Mouse (Mus musculus): ENCODE data around the gene Pde6g. TPM values are rescaled to one million over a fixed set of nuclear protein-coding genes. Genes with fewer than 3 reads are reported as not detected.
"Not testable (repeated sequence)": the region's sequence is repeated elsewhere in the genome, so short reads cannot be mapped to it uniquely, and the experiment has no call there.

Pde6g gene
- polyA plus RNA-seq, 2 experiments: 0.31 TPM; not detected in 1

DNA sequence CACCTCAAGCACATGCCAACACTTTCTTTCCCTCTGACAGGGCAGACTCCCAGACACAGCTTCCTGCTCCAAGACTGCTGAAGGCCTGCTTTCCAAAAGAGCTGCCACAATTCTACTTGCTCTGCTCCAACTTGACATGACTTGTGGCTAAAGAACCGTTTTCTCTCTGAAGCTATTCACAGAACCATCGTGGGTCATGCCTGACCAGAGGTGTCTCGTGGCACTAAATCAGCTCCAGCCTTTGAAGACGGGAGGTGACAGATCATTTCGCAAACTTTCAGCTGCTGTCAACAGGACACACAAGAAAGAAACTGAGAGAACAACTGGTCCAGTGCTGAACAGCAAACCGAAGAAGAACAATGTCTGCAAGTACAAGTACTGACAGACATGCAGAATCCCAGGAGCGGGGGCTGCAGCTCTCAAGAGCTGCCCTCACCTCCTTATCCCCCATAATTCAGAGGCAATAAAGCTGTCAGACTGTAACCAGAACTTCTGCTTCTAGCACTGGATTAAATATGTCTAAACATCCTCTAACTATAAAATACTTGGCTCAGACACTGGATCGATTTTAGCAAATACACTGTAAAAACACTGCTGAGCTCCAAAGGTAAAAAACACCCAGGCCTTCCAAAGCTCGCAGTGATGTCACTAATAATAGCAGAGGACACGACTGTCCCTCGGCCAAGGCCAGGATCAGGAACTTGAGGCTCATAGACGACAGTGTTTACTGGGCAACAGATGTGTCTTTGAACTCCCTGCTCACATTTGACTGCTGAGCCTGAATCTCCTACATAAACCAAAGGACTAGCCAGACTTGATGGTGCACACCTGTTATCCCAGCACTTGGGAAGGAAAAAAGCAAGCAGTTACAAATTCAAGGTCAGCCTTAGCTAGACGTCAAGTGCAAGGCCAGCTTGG lies 30.4 kb downstream of the Pde6g start:
- H3K4me1 ChIP-seq (ENCODE audit: control insufficient read depth, insufficient read depth, low read length): peaks cover 11% of the 10 kb centered on the region; the same call in 1 of the 2 replicates
- H3K4me2 ChIP-seq (replicated peaks; ENCODE audit: low read depth, low read length, severe bottlenecking): no peak overlapping the region
- H3K27ac ChIP-seq (replicated peaks; ENCODE audit: low read depth, low read length): 0 out of 2 replicates have a peak overlapping the region, but pooled peaks have one; percentile 33
- TF ChIP-seq POLR2A (IDR thresholded peaks at IDR 0.05; ENCODE audit: borderline replicate concordance, extremely low read depth, insufficient read depth, insufficient read length): no peak
- peaks cover 81% of the 10 kb centered on the region for H3K36me3 ChIP-seq (ENCODE audit: control insufficient read depth, insufficient read depth, low read length)
- 50% methylated on average over 13 of the region's 13 CpGs for WGBS
- no peak for ATAC-seq (ENCODE audit: low FRiP score, low read depth)
- no peak overlapping the region for H3K4me3 ChIP-seq (replicated peaks; ENCODE audit: low read length)
- no peaks in the 10 kb centered on the region for H3K9me3 ChIP-seq (ENCODE audit: control insufficient read depth, low read length)
- DNase-seq (ENCODE audit: low spot score): no peak
- H3K27me3 ChIP-seq (ENCODE audit: control insufficient read depth, insufficient read depth, low read length): no peaks in the 10 kb centered on the region
- no peak overlapping the region for H3K9ac ChIP-seq (ENCODE audit: low read depth, low read length, severe bottlenecking)

- DNase-seq (ENCODE audit: low spot score) (no peak), ATAC-seq (ENCODE audit: low FRiP score, low read depth) (no peak)
- Histone ChIP-seq H3K27me3 (ENCODE audit: control insufficient read depth, insufficient read depth, low read length) (no peaks in the 10 kb centered on the region), H3K4me1 (ENCODE audit: control insufficient read depth, insufficient read depth, low read length) (peaks cover 8% of the 10 kb centered on the region; the same call in 1 of the 2 replicates), H3K4me2 (replicated peaks; ENCODE audit: low read depth, low read length, severe bottlenecking) (no peak overlapping the region), H3K9me3 (ENCODE audit: control insufficient read depth, low read length) (no peaks in the 10 kb centered on the region), H3K9ac (ENCODE audit: low read depth, low read length, severe bottlenecking) (no peak overlapping the region), H3K27ac (replicated peaks; ENCODE audit: low read depth, low read length) (no peak overlapping the region), H3K36me3 (ENCODE audit: control insufficient read depth, insufficient read depth, low read length) (peaks cover 85% of the 10 kb centered on the region), H3K4me3 (replicated peaks; ENCODE audit: low read length) (no peak overlapping the region)
- no peak for TF ChIP-seq POLR2A (IDR thresholded peaks at IDR 0.05; ENCODE audit: borderline replicate concordance, extremely low read depth, insufficient read depth, insufficient read length)
- 94% methylated on average over 1 of the region's 1 CpGs for WGBS
These were observed 34.7 kb downstream of the Pde6g start for GRCm38 (mm10) chr11:120418592-120418991.

GRCm38 (mm10) chr11:120417852-120418251 lies 35.4 kb downstream of the Pde6g start:
- TF ChIP-seq POLR2A (IDR thresholded peaks at IDR 0.05; ENCODE audit: borderline replicate concordance, extremely low read depth, insufficient read depth, insufficient read length): no peak
- peaks cover 91% of the 10 kb centered on the region for H3K36me3 ChIP-seq (ENCODE audit: control insufficient read depth, insufficient read depth, low read length)
- no peak overlapping the region for H3K4me3 ChIP-seq (replicated peaks; ENCODE audit: low read length)
- WGBS: 93% methylated on average over 7 of the region's 7 CpGs
- ATAC-seq (ENCODE audit: low FRiP score, low read depth): no peak
- H3K9ac ChIP-seq (ENCODE audit: low read depth, low read length, severe bottlenecking): no peak overlapping the region
- H3K4me2 ChIP-seq (replicated peaks; ENCODE audit: low read depth, low read length, severe bottlenecking): no peak overlapping the region
- peaks cover 2% of the 10 kb centered on the region; the same call in 1 of the 2 replicates for H3K4me1 ChIP-seq (ENCODE audit: control insufficient read depth, insufficient read depth, low read length)
- H3K27me3 ChIP-seq (ENCODE audit: control insufficient read depth, insufficient read depth, low read length): no peaks in the 10 kb centered on the region
- no peak overlapping the region for H3K27ac ChIP-seq (replicated peaks; ENCODE audit: low read depth, low read length)
- DNase-seq (ENCODE audit: low spot score): no peak
- H3K9me3 ChIP-seq (ENCODE audit: control insufficient read depth, low read length): no peaks in the 10 kb centered on the region

- not testable (repeated sequence) for H3K4me3 ChIP-seq (replicated peaks; ENCODE audit: low read length); DNase-seq (ENCODE audit: low spot score); H3K4me1 ChIP-seq (ENCODE audit: control insufficient read depth, insufficient read depth, low read length); H3K9me3 ChIP-seq (ENCODE audit: control insufficient read depth, low read length); H3K27me3 ChIP-seq (ENCODE audit: control insufficient read depth, insufficient read depth, low read length); H3K9ac ChIP-seq (ENCODE audit: low read depth, low read length, severe bottlenecking); ATAC-seq (ENCODE audit: low FRiP score, low read depth); H3K27ac ChIP-seq (replicated peaks; ENCODE audit: low read depth, low read length); H3K4me2 ChIP-seq (replicated peaks; ENCODE audit: low read depth, low read length, severe bottlenecking)
- whole genome bisulfite sequencing: 98% methylated on average over 7 of the region's 10 CpGs
- peaks cover 95% of the 10 kb centered on the region for H3K36me3 ChIP-seq (ENCODE audit: control insufficient read depth, insufficient read depth, low read length)
These were observed 39.7 kb downstream of the Pde6g start for GRCm38 (mm10) chr11:120413621-120414020.

DNA sequence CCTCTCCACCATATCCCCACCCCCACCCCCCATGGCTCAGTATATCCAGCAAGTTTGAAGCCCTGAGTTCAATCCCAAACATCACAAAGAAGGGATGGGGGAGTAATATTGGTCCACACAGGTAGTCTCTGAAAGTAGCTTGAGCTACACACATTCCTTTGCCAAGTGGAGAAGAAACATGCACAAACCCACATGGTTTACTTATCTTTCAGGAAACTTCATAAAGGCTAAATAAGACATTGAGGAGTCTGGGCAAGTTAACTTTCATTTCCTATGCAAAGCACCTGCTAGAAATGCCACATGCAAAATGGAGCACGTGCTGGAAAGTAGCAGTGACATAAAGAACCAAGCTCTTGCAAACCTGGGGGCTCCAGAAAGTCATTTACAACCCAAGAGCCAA lies 46.9 kb downstream of the Pde6g start:
- no peak overlapping the region for H3K4me3 ChIP-seq (replicated peaks; ENCODE audit: low read length)
- DNase-seq (ENCODE audit: low spot score) (no peak), ATAC-seq (ENCODE audit: low FRiP score, low read depth) (no peak)
- H3K4me2 ChIP-seq (replicated peaks; ENCODE audit: low read depth, low read length, severe bottlenecking): no peak overlapping the region
- H3K4me1 ChIP-seq (ENCODE audit: control insufficient read depth, insufficient read depth, low read length): no peaks in the 10 kb centered on the region
- no peak overlapping the region for H3K9ac ChIP-seq (ENCODE audit: low read depth, low read length, severe bottlenecking)
- no peaks in the 10 kb centered on the region for H3K9me3 ChIP-seq (ENCODE audit: control insufficient read depth, low read length)
- TF ChIP-seq POLR2A (IDR thresholded peaks at IDR 0.05; ENCODE audit: borderline replicate concordance, extremely low read depth, insufficient read depth, insufficient read length): no peak
- 81% methylated on average over 1 of the region's 1 CpGs for WGBS
- H3K27me3 ChIP-seq (ENCODE audit: control insufficient read depth, insufficient read depth, low read length): no peaks in the 10 kb centered on the region
- peaks cover 98% of the 10 kb centered on the region for H3K36me3 ChIP-seq (ENCODE audit: control insufficient read depth, insufficient read depth, low read length)
- no peak overlapping the region for H3K27ac ChIP-seq (replicated peaks; ENCODE audit: low read depth, low read length)

Measured in limb, embryonic 14.5 days (tissue).